8 mouse cellular contexts compared by ENCODE assay signal in the genomic region with DNA sequence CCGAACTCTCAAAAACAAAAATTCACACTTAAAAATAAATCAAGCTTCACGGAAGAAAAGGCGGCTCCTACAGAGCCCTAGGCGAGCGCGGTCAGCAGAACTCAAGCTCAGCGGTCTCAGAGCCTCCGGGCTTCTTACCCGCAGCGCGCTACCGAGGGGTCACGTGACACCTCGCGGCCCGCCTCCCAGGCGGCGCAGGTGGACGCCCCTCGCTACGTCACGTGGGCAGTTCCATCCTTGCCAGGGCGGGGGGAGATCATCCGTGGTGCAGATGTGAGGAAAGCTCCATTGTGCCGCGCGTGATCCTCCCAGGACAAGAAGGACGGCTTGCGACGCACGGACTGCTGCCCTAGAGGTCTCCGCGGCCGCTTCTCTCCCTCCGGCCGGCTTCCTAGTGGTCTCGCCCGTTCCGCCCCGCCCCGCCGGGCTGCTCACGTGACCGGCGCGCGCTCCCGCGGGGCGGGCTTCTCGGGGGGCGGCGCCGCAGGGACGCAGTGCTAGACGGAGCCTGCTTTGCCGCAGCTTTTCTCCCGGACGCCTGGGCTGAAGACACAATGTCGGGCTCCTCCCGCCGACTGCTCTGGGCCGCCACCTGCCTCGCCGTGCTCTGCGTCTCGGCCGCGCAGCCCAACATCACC. TPM values are rescaled to one million over a fixed set of nuclear protein-coding genes. Genes with fewer than 3 reads are reported as not detected.
A peak's percentile ranks its signal among the peaks of the same experiment; 100 is the strongest.
DNase-seq lines count a peak whose midpoint lies in the region; ATAC-seq lines count a peak whose summit lies in the region.

Gene Cd164 (plus strand): TSS at position 434 of the 638 bp plus-strand sequence.

- peak within 1 kb of the TSS; percentile 94 for H3K4me2 ChIP-seq in heart, embryonic 13.5 days
- H3K4me2 ChIP-seq in liver, embryonic 12.5 days = peak within 1 kb of the TSS; percentile 81
- H3K4me2 ChIP-seq in stomach, embryonic 15.5 days = peak within 1 kb of the TSS; percentile 89

- peaks cover 43% of the 10 kb centered on the region for H3K4me1 ChIP-seq in heart, embryonic 13.5 days
- peaks cover 41% of the 10 kb centered on the region for H3K4me1 ChIP-seq in liver, embryonic 12.5 days
- peaks cover 9% of the 10 kb centered on the region for H3K4me1 ChIP-seq in stomach, embryonic 15.5 days

- H3K4me3 ChIP-seq in heart, embryonic 13.5 days = peak within 1 kb of the TSS; percentile 95
- peak within 1 kb of the TSS; percentile 96 for H3K4me3 ChIP-seq in liver, embryonic 12.5 days
- peak within 1 kb of the TSS; percentile 80 for H3K4me3 ChIP-seq in stomach, embryonic 15.5 days (replicated peaks)

- peak; percentile 96 for DNase-seq in CD4-positive helper T cell, adult 2 months (ENCODE audit: low read depth, low spot score)
- peak; percentile 83 for DNase-seq in brain, embryonic 18.5 days (ENCODE audit: low read depth, low spot score)
- peak; percentile 96 for DNase-seq in kidney, postnatal 10 days
- peak; percentile 90 to 91 for DNase-seq in natural killer cell, adult 2 months (ENCODE audit: low spot score in 2 of 2)

- no peaks in the 10 kb centered on the region for H3K9me3 ChIP-seq in heart, embryonic 13.5 days
- H3K9me3 ChIP-seq in liver, embryonic 12.5 days (replicated peaks) = no peaks in the 10 kb centered on the region
- H3K9me3 ChIP-seq in stomach, embryonic 15.5 days = no peaks in the 10 kb centered on the region

- H3K36me3 ChIP-seq in heart, embryonic 13.5 days = peaks cover 17% of the 10 kb centered on the region
- H3K36me3 ChIP-seq in liver, embryonic 12.5 days = peaks cover 11% of the 10 kb centered on the region
- H3K36me3 ChIP-seq in stomach, embryonic 15.5 days = no peaks in the 10 kb centered on the region

- H3K27ac ChIP-seq in heart, embryonic 13.5 days (replicated peaks) = peak within 1 kb of the TSS; percentile 97
- H3K27ac ChIP-seq in liver, embryonic 12.5 days = peak within 1 kb of the TSS; percentile 95
- peak within 1 kb of the TSS; percentile 97 for H3K27ac ChIP-seq in stomach, embryonic 15.5 days

- WGBS in heart, embryonic 13.5 days = under 1% methylated on average over 68 of the region's 69 CpGs
- under 1% methylated on average over 69 of the region's 69 CpGs for WGBS in liver, embryonic 12.5 days (ENCODE audit: insufficient replicate concordance)
- WGBS in stomach, embryonic 15.5 days = under 1% methylated on average over 69 of the region's 69 CpGs

- ATAC-seq in erythroid progenitor cell, adult 5-6 weeks (replicated peaks; ENCODE audit: low FRiP score, poor library complexity, severe bottlenecking) = peak; percentile 86
- peak; percentile 92 for ATAC-seq in heart, embryonic 13.5 days (ENCODE audit: extremely low read depth, insufficient number of reproducible peaks, low FRiP score, low TSS enrichment)
- ATAC-seq in liver, embryonic 12.5 days = peak; percentile 89
- peak; percentile 90 for ATAC-seq in stomach, embryonic 15.5 days (ENCODE audit: insufficient read depth, low FRiP score, low read depth)

- peak within 1 kb of the TSS; percentile 99 for H3K9ac ChIP-seq in heart, embryonic 13.5 days
- H3K9ac ChIP-seq in liver, embryonic 12.5 days = peak within 1 kb of the TSS; percentile 94
- H3K9ac ChIP-seq in stomach, embryonic 15.5 days = peak within 1 kb of the TSS; percentile 92

- no peaks in the 10 kb centered on the region for H3K27me3 ChIP-seq in heart, embryonic 13.5 days (replicated peaks)
- no peaks in the 10 kb centered on the region for H3K27me3 ChIP-seq in liver, embryonic 12.5 days (replicated peaks)
- no peaks in the 10 kb centered on the region for H3K27me3 ChIP-seq in stomach, embryonic 15.5 days (replicated peaks)

RNA-seq across cellular contexts. Expression of gene Cd164, which starts in this region (rescaled TPM):
- 62.7 and 87.6 TPM in 2 replicates for total RNA-seq in erythroid progenitor cell, adult 5-6 weeks (2015; ENCODE audit: low replicate concordance)
- total RNA-seq in erythroid progenitor cell, adult 5-6 weeks (2017; ENCODE audit: low replicate concordance) = 46.8 and 52.3 TPM in 2 replicates
- 166 and 169 TPM in 2 replicates for polyA plus RNA-seq in heart, embryonic 13.5 days (2015; fragmentation: Nextera tagmentation; extraction: Ambion mirVana)
- 83.6 TPM in 2 replicates for polyA plus RNA-seq in liver, embryonic 12.5 days (2016; fragmentation: Nextera tagmentation; extraction: Ambion mirVana)
- polyA plus RNA-seq in stomach, embryonic 15.5 days (2015; fragmentation: Nextera tagmentation; extraction: Ambion mirVana) = 155 and 178 TPM in 2 replicates

Comparison
In these comparisons a context has a peak if more than half of its experiments do, and no peak if none do; other contexts are left out.
1. Peak in every context shown above with its lines: DNase-seq, ATAC-seq, H3K4me3 ChIP-seq and H3K27ac ChIP-seq.